Mouse (Mus musculus): ENCODE data around the gene Isy1.

Gene Isy1

GRCm38 (mm10) chr6:87784033-87784432 is 54.6 kb downstream of the Isy1 start:
- in situ Hi-C loops (cut with MboI; ENCODE audit: unreplicated experiment in 2 of 2): loop anchor here in 1 of 2 experiments (5.0 kb wide), 1 partner anchor 33 kb away; no protein-coding TSS in a partner anchor

- in situ Hi-C loops (cut with MboI; ENCODE audit: unreplicated experiment in 2 of 2): loop anchor here in 1 of 2 experiments (5.0 kb wide), 1 partner anchor 37 kb away; no protein-coding TSS in a partner anchor
Measured at GRCm38 (mm10) chr6:87780546-87781301, 57.9 kb downstream of the Isy1 start.

GRCm38 (mm10) chr6:87779174-87780165 is 59.1 kb downstream of the Isy1 start:
- in situ Hi-C loops (cut with MboI; ENCODE audit: unreplicated experiment in 2 of 2): loop anchor here in 1 of 2 experiments (5.0 kb wide), 1 partner anchor 38 kb away; no protein-coding TSS in a partner anchor

DNA sequence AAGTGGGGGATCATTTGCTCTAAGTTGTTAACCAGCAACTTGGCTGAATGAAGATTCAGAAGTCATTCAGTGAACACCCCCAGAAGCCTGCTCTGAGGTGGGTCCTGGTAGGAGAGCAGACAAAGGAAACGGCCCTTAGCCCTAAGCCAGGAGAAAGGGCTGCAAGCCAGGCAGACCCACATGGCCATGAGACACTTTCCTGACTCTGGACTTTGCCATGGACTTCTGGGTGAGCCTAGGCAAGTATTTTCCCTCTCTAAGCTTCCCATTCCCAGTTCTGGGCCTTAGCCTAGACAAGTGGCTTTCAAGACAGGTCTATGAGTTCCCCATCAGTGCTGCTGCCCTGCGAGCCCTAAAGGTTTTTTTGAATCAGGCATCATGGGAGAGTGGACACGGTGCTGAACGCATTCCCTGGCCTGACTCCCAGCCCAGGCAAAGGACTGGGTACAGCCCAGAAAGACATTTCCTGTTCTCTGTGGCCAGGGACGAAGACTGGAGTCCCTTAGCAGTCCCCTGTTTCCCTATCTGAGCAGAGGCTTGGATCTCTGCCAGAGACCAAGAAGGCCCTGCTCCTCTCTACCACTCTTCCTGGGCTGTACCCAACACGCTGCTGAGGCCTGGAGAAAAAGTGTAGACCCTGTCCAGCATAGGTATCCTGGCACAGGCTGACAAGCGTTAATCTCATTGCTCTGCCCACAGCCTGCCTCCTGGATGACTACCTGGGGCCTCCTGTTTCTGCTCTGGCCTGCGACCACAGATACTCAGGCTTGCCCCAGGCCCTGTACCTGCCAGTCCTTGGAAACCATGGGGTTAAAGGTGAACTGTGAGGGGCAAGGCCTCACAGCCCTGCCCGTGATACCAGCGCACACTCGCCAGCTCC is 60.1 kb downstream of the Isy1 start:
- in situ Hi-C loops (cut with MboI; ENCODE audit: unreplicated experiment in 2 of 2): no loop called here

GRCm38 (mm10) chr6:87777842-87778241 is 60.8 kb downstream of the Isy1 start, which contains the start of gene Gp9:
TSS of gene Gp9 (plus strand) at chr6:87778072.
- in situ Hi-C loops (cut with MboI; ENCODE audit: unreplicated experiment in 2 of 2): no loop called here

- in situ Hi-C loops (cut with MboI; ENCODE audit: unreplicated experiment in 2 of 2): no loop called here
Measured at GRCm38 (mm10) chr6:87776663-87777062, 61.9 kb downstream of the Isy1 start.

DNA sequence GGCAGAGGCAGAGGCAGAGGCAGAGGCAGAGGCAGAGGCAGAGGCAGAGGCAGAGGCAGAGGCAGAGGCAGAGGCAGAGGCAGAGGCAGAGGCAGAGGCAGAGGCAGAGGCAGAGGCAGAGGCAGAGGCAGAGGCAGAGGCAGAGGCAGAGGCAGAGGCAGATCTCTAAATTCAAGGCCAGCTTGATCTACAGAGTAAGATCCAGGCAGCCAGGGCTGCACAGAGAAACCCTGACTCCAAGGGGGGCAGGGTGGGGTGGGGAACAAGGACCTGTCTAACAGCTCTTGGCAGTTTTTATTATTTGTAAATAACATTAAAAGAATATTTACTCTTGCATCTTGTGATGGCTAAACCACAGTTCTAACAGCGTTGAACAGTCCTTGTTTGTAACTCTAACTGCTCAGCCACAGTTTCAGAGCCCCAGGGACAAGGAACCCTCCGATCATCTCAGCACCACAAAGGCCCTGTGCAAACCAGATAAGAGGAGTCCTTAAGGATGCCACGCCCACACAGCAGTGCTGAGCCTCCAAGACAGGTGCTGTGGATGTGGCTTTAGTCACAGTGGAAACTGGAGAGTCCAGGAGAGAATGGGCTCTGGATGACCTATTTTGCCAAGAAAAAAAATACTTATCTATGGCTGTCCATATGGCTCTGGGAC is 62.9 kb downstream of the Isy1 start:
- in situ Hi-C loops (cut with MboI; ENCODE audit: unreplicated experiment in 2 of 2): no loop called here

DNA sequence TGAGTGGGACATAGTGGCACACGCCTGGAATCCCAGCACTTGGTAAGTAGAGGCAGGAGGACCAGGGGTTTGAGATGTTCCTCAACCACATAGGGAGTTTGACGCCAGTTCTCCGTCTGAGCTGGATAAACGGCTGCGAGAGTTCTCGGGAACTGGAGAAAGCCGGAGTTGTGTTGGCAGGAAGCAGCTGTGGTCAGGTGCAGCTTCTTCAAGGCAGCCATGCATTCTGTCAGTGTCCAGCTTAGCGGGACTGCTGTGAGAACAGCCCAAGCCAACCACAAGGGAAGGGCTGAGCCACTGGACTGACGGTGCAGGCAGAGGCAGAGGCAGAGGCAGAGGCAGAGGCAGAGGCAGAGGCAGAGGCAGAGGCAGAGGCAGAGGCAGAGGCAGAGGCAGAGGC is 63.7 kb downstream of the Isy1 start:
- in situ Hi-C loops (cut with MboI; ENCODE audit: unreplicated experiment in 2 of 2): loop anchor here in 1 of 2 experiments (5.0 kb wide), 1 partner anchor 68 kb away; no protein-coding TSS in a partner anchor

- in situ Hi-C loops (cut with MboI; ENCODE audit: unreplicated experiment in 2 of 2): loop anchor here in 1 of 2 experiments (5.0 kb wide), 1 partner anchor 67 kb away; no protein-coding TSS in a partner anchor
Measured at GRCm38 (mm10) chr6:87774466-87774865, 64.1 kb downstream of the Isy1 start.

DNA sequence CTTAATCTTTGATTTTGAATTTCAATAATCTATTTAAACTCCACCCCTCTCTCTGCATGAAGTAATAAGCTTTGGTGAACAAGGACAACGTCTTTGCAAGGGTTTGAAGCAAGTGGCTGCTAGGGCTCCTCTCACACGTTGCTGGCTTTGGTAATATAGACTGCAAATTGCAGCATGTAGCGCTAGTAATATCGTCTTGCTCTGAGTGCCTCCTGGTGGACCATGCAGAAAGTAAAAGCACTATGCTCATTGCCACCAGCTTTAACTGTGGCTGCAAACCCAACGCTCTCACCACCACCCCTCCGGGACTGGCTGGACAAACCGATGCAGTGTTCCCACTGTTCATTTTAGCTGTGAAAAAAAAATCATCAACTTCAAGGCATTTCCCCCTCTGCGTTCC is 68.0 kb downstream of the Isy1 start:
- in situ Hi-C loops (cut with MboI; ENCODE audit: unreplicated experiment in 2 of 2): loop anchor here in 1 of 2 experiments (5.0 kb wide), 1 partner anchor 63 kb away; no protein-coding TSS in a partner anchor

GRCm38 (mm10) chr6:87764296-87764695 is 74.3 kb downstream of the Isy1 start:
- in situ Hi-C loops (cut with MboI; ENCODE audit: unreplicated experiment in 2 of 2): loop anchor here (5.0 to 10.0 kb wide), 4 partner anchors 121 to 233 kb away; partner anchors contain the start of gene Copg1 (in 2 of the 2)

Data from v-Abl transformed pro-B cells (cell line).